Mouse (Mus musculus): Measurements from ENCODE around the gene Uqcrc2. TPM values are rescaled to one million over a fixed set of nuclear protein-coding genes. Genes with fewer than 3 reads are reported as not detected.

Gene Uqcrc2
- polyA plus RNA-seq (2015; fragmentation: Nextera tagmentation; extraction: Ambion mirVana) = 209 and 210 TPM in 2 replicates

GRCm38 (mm10) chr7:120634711-120635361 lies at the start of gene Uqcrc2:
Uqcrc2 (plus strand) TSS chr7:120635176.
- Histone ChIP-seq H3K27ac (peak within 1 kb of the TSS; percentile 86), H3K4me3 (peak within 1 kb of the TSS; percentile 96), H3K36me3 (ENCODE audit: poor library complexity, severe bottlenecking) (peaks cover 20% of the 10 kb centered on the region), H3K4me1 (peaks cover 24% of the 10 kb centered on the region), H3K4me2 (peak within 1 kb of the TSS; percentile 83), H3K9ac (peak within 1 kb of the TSS; percentile 96), H3K9me3 (replicated peaks) (no peaks in the 10 kb centered on the region), H3K27me3 (no peaks in the 10 kb centered on the region)
- peak; percentile 100 for ATAC-seq
- under 1% methylated on average over 45 of the region's 45 CpGs for WGBS

GRCm38 (mm10) chr7:120597203-120597743 lies 37.7 kb upstream of the Uqcrc2 start:
- Histone ChIP-seq H3K4me1 (peaks cover 6% of the 10 kb centered on the region; the same call in 1 of the 2 replicates), H3K9ac (peak overlapping the region; percentile 65), H3K36me3 (ENCODE audit: poor library complexity, severe bottlenecking) (no peaks in the 10 kb centered on the region), H3K4me2 (peak overlapping the region; percentile 70), H3K27ac (no peak overlapping the region), H3K9me3 (replicated peaks) (no peaks in the 10 kb centered on the region), H3K27me3 (no peaks in the 10 kb centered on the region), H3K4me3 (peak overlapping the region; percentile 45)
- 75% methylated on average over 4 of the region's 4 CpGs for WGBS
- ATAC-seq = peak; percentile 25

- no peaks in the 10 kb centered on the region for H3K9me3 ChIP-seq (replicated peaks)
- no peak overlapping the region for H3K27ac ChIP-seq
- no peaks in the 10 kb centered on the region for H3K36me3 ChIP-seq (ENCODE audit: poor library complexity, severe bottlenecking)
- peaks cover 6% of the 10 kb centered on the region; the same call in 1 of the 2 replicates for H3K4me1 ChIP-seq
- peak; percentile 90 for ATAC-seq
- peak overlapping the region; percentile 70 for H3K4me2 ChIP-seq
- H3K27me3 ChIP-seq = no peaks in the 10 kb centered on the region
- peak overlapping the region; percentile 45 for H3K4me3 ChIP-seq
- WGBS = 4% methylated on average over 41 of the region's 41 CpGs
- H3K9ac ChIP-seq = peak overlapping the region; percentile 65
These were observed 37.2 kb upstream of the Uqcrc2 start for GRCm38 (mm10) chr7:120597744-120598243.

- peak overlapping the region; percentile 45; the same call in 1 of the 2 replicates for H3K4me3 ChIP-seq
- H3K27me3 ChIP-seq = no peaks in the 10 kb centered on the region
- no peak overlapping the region for H3K27ac ChIP-seq
- H3K9me3 ChIP-seq (replicated peaks) = no peaks in the 10 kb centered on the region
- H3K4me1 ChIP-seq = peaks cover 6% of the 10 kb centered on the region; the same call in 1 of the 2 replicates
- 84% methylated on average over 7 of the region's 7 CpGs for WGBS
- H3K9ac ChIP-seq = no peak overlapping the region
- ATAC-seq = no peak
- H3K4me2 ChIP-seq = peak overlapping the region; percentile 70
- H3K36me3 ChIP-seq (ENCODE audit: poor library complexity, severe bottlenecking) = no peaks in the 10 kb centered on the region
These were observed 36.6 kb upstream of the Uqcrc2 start for GRCm38 (mm10) chr7:120598355-120598754.

- no peaks in the 10 kb centered on the region for H3K27me3 ChIP-seq
- no peaks in the 10 kb centered on the region for H3K36me3 ChIP-seq (ENCODE audit: poor library complexity, severe bottlenecking)
- no peak overlapping the region for H3K9ac ChIP-seq
- no peak overlapping the region for H3K4me2 ChIP-seq
- no peaks in the 10 kb centered on the region for H3K9me3 ChIP-seq (replicated peaks)
- H3K27ac ChIP-seq = no peak overlapping the region
- ATAC-seq = no peak
- H3K4me1 ChIP-seq = no peaks in the 10 kb centered on the region
- no peak overlapping the region for H3K4me3 ChIP-seq
- WGBS = 75% methylated on average over 8 of the region's 8 CpGs
These were observed 14.8 kb upstream of the Uqcrc2 start for GRCm38 (mm10) chr7:120620075-120620771.

GRCm38 (mm10) chr7:120620841-120621240 lies 14.1 kb upstream of the Uqcrc2 start:
- no peak for ATAC-seq
- H3K4me1 ChIP-seq = no peaks in the 10 kb centered on the region
- H3K4me2 ChIP-seq = no peak overlapping the region
- no peaks in the 10 kb centered on the region for H3K27me3 ChIP-seq
- 86% methylated on average over 9 of the region's 9 CpGs for WGBS
- H3K9ac ChIP-seq = no peak overlapping the region
- no peak overlapping the region for H3K4me3 ChIP-seq
- no peaks in the 10 kb centered on the region for H3K36me3 ChIP-seq (ENCODE audit: poor library complexity, severe bottlenecking)
- H3K9me3 ChIP-seq (replicated peaks) = no peaks in the 10 kb centered on the region
- H3K27ac ChIP-seq = no peak overlapping the region

GRCm38 (mm10) chr7:120632518-120632917 lies 2.5 kb upstream of the Uqcrc2 start:
- WGBS = 83% methylated on average over 1 of the region's 1 CpGs
- Histone ChIP-seq H3K4me2 (no peak overlapping the region), H3K4me1 (peaks cover 24% of the 10 kb centered on the region), H3K9ac (no peak overlapping the region), H3K9me3 (replicated peaks) (no peaks in the 10 kb centered on the region), H3K4me3 (no peak overlapping the region), H3K36me3 (ENCODE audit: poor library complexity, severe bottlenecking) (peaks cover under 1% of the 10 kb centered on the region; the same call in 1 of the 2 replicates), H3K27me3 (no peaks in the 10 kb centered on the region), H3K27ac (no peak overlapping the region)
- no peak for ATAC-seq

GRCm38 (mm10) chr7:120634301-120634700 lies 675 bp upstream of the Uqcrc2 start:
- H3K4me2 ChIP-seq = peak overlapping the region; percentile 83
- H3K9me3 ChIP-seq (replicated peaks) = no peaks in the 10 kb centered on the region
- H3K9ac ChIP-seq = peak overlapping the region; percentile 96
- 0 out of 2 replicates have a peak, but pooled peaks have one; percentile 7 for ATAC-seq
- H3K27me3 ChIP-seq = no peaks in the 10 kb centered on the region
- H3K4me3 ChIP-seq = peak overlapping the region; percentile 96
- H3K4me1 ChIP-seq = peaks cover 24% of the 10 kb centered on the region
- H3K36me3 ChIP-seq (ENCODE audit: poor library complexity, severe bottlenecking) = peaks cover 15% of the 10 kb centered on the region
- 8% methylated on average over 9 of the region's 9 CpGs for WGBS
- 0 out of 2 replicates have a peak overlapping the region, but pooled peaks have one; percentile 76 for H3K27ac ChIP-seq

- no peak for ATAC-seq
- 0% methylated on average over 32 of the region's 32 CpGs for WGBS
These were observed 396 bp downstream of the Uqcrc2 start for GRCm38 (mm10) chr7:120635362-120635781.

GRCm38 (mm10) chr7:120635821-120636220 lies 845 bp downstream of the Uqcrc2 start:
- Histone ChIP-seq H3K36me3 (ENCODE audit: poor library complexity, severe bottlenecking) (peaks cover 29% of the 10 kb centered on the region), H3K27me3 (no peaks in the 10 kb centered on the region), H3K4me1 (peaks cover 24% of the 10 kb centered on the region), H3K4me2 (peak overlapping the region; percentile 83), H3K4me3 (peak overlapping the region; percentile 96), H3K27ac (peak overlapping the region; percentile 86; the same call in 1 of the 2 replicates), H3K9ac (peak overlapping the region; percentile 96), H3K9me3 (replicated peaks) (no peaks in the 10 kb centered on the region)
- under 1% methylated on average over 11 of the region's 11 CpGs for WGBS
- no peak for ATAC-seq

More at GRCm38 (mm10) chr7:120635362-120635781, 396 bp downstream of the Uqcrc2 start:
- Histone ChIP-seq H3K4me2 (peak overlapping the region; percentile 83), H3K36me3 (ENCODE audit: poor library complexity, severe bottlenecking) (peaks cover 24% of the 10 kb centered on the region), H3K27me3 (no peaks in the 10 kb centered on the region), H3K9ac (peak overlapping the region; percentile 96), H3K9me3 (replicated peaks) (no peaks in the 10 kb centered on the region), H3K4me1 (peaks cover 24% of the 10 kb centered on the region), H3K27ac (peak overlapping the region; percentile 86), H3K4me3 (peak overlapping the region; percentile 96)

GRCm38 (mm10) chr7:120643217-120643616 lies 8.2 kb downstream of the Uqcrc2 start:
- H3K9me3 ChIP-seq (replicated peaks) = no peaks in the 10 kb centered on the region
- H3K36me3 ChIP-seq (ENCODE audit: poor library complexity, severe bottlenecking) = peaks cover 80% of the 10 kb centered on the region
- H3K27ac ChIP-seq = no peak overlapping the region
- no peak overlapping the region for H3K4me3 ChIP-seq
- WGBS = 76% methylated on average over 4 of the region's 4 CpGs
- no peak overlapping the region for H3K9ac ChIP-seq
- ATAC-seq = no peak
- no peaks in the 10 kb centered on the region for H3K4me1 ChIP-seq
- no peaks in the 10 kb centered on the region for H3K27me3 ChIP-seq
- no peak overlapping the region for H3K4me2 ChIP-seq

- H3K36me3 ChIP-seq (ENCODE audit: poor library complexity, severe bottlenecking) = peaks cover 89% of the 10 kb centered on the region
- no peak overlapping the region for H3K4me3 ChIP-seq
- H3K27me3 ChIP-seq = no peaks in the 10 kb centered on the region
- no peaks in the 10 kb centered on the region for H3K9me3 ChIP-seq (replicated peaks)
- no peak overlapping the region for H3K27ac ChIP-seq
- ATAC-seq = peak; percentile 33; the same call in 1 of the 2 replicates
- no peak overlapping the region for H3K4me2 ChIP-seq
- no peaks in the 10 kb centered on the region for H3K4me1 ChIP-seq
- 79% methylated on average over 2 of the region's 2 CpGs for WGBS
- no peak overlapping the region for H3K9ac ChIP-seq
These were observed 12.9 kb downstream of the Uqcrc2 start for GRCm38 (mm10) chr7:120647849-120648248.

All from forebrain, embryonic 13.5 days (tissue).